Mouse (Mus musculus) forebrain, embryonic 16.5 days (tissue): ENCODE measurements around the gene Gpr62. TPM values are rescaled to one million over a fixed set of nuclear protein-coding genes. Genes with fewer than 3 reads are reported as not detected.

Source experiments
- ATAC-seq: fragments of 200-750 bp; cut with Nextera tagmentation; 2 replicates; pipeline ENCODE4 v1.8.0; 2017; ENCODE audit warnings: mild to moderate bottlenecking, moderate library complexity
- H3K27ac ChIP-seq: fragments of 300-500 bp; sonication (generic); 2 replicates; pipeline ENCODE4 v1.5.1; 2014; ENCODE audit warnings: low read length, control low read depth
- H3K27me3 ChIP-seq: fragments of 300-500 bp; sonication (generic); replicated peaks from 2 replicates; pipeline ENCODE4 v1.6.1; 2014; ENCODE audit warnings: low read length; ENCODE audit not compliant: control insufficient read depth, insufficient read depth
- H3K36me3 ChIP-seq: fragments of 300-500 bp; sonication (generic); 2 replicates; pipeline ENCODE4 v1.6.1; 2014; ENCODE audit not compliant: control insufficient read depth, insufficient read depth
- H3K4me1 ChIP-seq: fragments of 300-500 bp; sonication (generic); replicated peaks from 2 replicates; pipeline ENCODE4 v1.6.1; 2014; ENCODE audit warnings: low read length; ENCODE audit not compliant: control insufficient read depth, insufficient read depth
- H3K4me2 ChIP-seq: fragments of 300-500 bp; sonication (generic); 2 replicates; pipeline ENCODE4 v1.6.1; 2014; ENCODE audit warnings: mild to moderate bottlenecking, low read length, control low read depth
- H3K4me3 ChIP-seq: fragments of 300-500 bp; sonication (generic); replicated peaks from 2 replicates; pipeline ENCODE4 v1.5.1; 2014; ENCODE audit warnings: mild to moderate bottlenecking, low read length, control low read depth
- H3K9ac ChIP-seq: fragments of 300-500 bp; sonication (generic); replicated peaks from 2 replicates; pipeline ENCODE4 v1.6.1; 2014; ENCODE audit warnings: low read depth, low read length, control low read depth
- H3K9me3 ChIP-seq: fragments of 300-500 bp; sonication (generic); 2 replicates; pipeline ENCODE4 v1.6.1; 2016; ENCODE audit warnings: low read length; ENCODE audit not compliant: control insufficient read depth
- WGBS: fragments of 180-500 bp; shearing (Covaris S2); extraction: QIAGEN DNeasy Blood & Tissue Kit; methylation state at CpG from one replicate; pipeline ENCODE4 v1.1.7; 2014; 5-methylcytosine and 5-hydroxymethylcytosine counted together
- polyA plus RNA-seq: library from polyadenylated mRNA; unstranded; fragments of >200 nt; fragmentation: Nextera tagmentation; extraction: Ambion mirVana; gene quantifications from 2 replicates; pipeline ENCODE4 v1.2.1, GENCODE M21; 2015

The Gpr62 gene
- polyA plus RNA-seq, 1 experiment from 2014 or later, result 0.48 TPM

DNA sequence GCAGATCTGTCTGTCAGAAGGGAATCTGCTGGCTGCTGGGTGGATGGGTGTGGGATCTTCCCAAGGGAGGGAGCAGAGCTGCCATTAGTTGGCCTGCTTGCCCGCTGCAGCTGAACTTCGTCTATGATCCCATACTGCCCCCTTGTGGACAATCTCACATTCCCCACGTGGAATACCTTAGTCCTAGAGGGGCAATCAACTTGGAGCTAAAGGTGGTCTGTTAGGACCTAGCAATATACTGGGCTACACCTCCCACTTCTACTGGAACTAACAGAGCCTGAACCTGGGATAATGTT is 43.9 kb downstream of the Gpr62 start:
- peaks cover 28% of the 10 kb centered on the region for H3K4me1 ChIP-seq
- H3K9me3 ChIP-seq, result no peaks in the 10 kb centered on the region
- no peak overlapping the region for H3K9ac ChIP-seq
- H3K27ac ChIP-seq, result no peak overlapping the region
- H3K27me3 ChIP-seq, result no peaks in the 10 kb centered on the region; the same call in 1 of the 2 replicates
- 1% methylated on average over 3 of the region's 3 CpGs for WGBS
- ATAC-seq, result peak; percentile 83
- H3K4me2 ChIP-seq, result 0 out of 2 replicates have a peak overlapping the region, but pooled peaks have one; percentile 6
- no peak overlapping the region for H3K4me3 ChIP-seq
- no peaks in the 10 kb centered on the region for H3K36me3 ChIP-seq

DNA sequence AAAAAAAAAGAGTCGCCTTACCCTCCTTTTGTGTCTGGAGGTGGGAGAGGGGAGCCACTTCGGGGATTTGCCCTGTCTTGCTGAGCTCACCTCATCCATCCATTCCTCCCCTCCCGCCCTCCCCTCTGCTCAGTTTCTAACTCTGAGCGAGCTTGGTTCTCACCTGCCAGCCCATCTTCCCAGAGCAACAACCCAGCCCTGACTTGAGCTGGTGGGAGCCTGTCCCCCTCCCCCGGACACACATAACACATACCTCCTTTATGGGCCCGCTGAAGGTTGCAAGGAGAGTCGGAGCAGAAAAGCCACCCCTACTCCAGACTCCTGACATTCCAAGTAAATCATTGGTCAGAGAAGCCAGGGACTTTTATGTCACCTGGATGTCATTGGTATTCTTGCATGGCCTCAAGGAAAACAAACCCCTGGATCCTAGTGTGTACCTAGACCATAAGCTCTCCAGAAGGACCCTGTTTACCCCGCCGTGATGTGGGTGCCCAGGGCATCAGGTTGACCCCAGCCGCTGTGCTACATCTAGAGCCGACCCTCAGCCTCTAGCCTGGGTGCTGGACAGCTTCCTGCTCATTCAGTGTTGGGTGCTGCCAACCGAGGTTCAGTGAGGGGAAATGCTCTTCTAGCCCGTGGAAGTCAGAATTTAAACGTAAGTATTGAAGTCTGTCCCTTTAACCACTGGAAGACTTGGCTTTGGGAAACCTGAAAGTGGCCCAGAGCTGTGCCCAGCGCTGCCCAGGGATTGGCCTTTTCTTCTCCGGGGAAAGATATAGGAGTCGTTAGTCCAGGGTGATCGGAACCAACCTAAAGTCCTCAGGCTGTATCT is 44.5 kb downstream of the Gpr62 start:
- Histone ChIP-seq H3K4me1 (peaks cover 28% of the 10 kb centered on the region), H3K4me2 (0 out of 2 replicates have a peak overlapping the region, but pooled peaks have one; percentile 6), H3K4me3 (no peak overlapping the region), H3K9me3 (no peaks in the 10 kb centered on the region), H3K27ac (no peak overlapping the region), H3K9ac (no peak overlapping the region), H3K27me3 (no peaks in the 10 kb centered on the region; the same call in 1 of the 2 replicates), H3K36me3 (no peaks in the 10 kb centered on the region)
- peak; percentile 14; the same call in 1 of the 2 replicates for ATAC-seq
- 6% methylated on average over 17 of the region's 18 CpGs for WGBS

DNA sequence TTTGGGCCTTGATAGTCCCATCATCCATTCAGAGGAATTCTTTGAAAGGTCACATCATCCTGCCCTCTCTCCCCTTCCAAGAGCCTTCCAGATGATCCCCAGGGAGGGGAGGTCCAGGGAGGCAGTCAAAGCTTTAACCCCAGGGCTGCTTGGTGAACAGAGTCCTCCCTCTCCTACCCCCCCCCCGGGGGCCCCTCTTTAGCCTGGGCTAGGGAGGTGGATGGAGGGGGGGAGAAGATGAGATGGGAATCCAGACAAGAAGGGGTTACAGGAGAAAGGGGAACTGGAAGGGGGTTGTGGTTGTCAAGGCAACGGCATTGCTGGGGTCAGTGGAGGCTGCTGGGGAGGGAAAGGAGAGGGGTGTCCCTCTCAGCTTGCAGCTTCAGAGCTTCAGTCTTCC is 45.1 kb downstream of the Gpr62 start:
- 4% methylated on average over 2 of the region's 2 CpGs for WGBS
- H3K27ac ChIP-seq, result no peak overlapping the region
- no peak overlapping the region for H3K4me3 ChIP-seq
- H3K4me1 ChIP-seq, result peaks cover 28% of the 10 kb centered on the region
- H3K27me3 ChIP-seq, result no peaks in the 10 kb centered on the region; the same call in 1 of the 2 replicates
- no peak overlapping the region for H3K9ac ChIP-seq
- H3K36me3 ChIP-seq, result no peaks in the 10 kb centered on the region
- ATAC-seq, result no peak
- H3K4me2 ChIP-seq, result no peak overlapping the region
- no peaks in the 10 kb centered on the region for H3K9me3 ChIP-seq

DNA sequence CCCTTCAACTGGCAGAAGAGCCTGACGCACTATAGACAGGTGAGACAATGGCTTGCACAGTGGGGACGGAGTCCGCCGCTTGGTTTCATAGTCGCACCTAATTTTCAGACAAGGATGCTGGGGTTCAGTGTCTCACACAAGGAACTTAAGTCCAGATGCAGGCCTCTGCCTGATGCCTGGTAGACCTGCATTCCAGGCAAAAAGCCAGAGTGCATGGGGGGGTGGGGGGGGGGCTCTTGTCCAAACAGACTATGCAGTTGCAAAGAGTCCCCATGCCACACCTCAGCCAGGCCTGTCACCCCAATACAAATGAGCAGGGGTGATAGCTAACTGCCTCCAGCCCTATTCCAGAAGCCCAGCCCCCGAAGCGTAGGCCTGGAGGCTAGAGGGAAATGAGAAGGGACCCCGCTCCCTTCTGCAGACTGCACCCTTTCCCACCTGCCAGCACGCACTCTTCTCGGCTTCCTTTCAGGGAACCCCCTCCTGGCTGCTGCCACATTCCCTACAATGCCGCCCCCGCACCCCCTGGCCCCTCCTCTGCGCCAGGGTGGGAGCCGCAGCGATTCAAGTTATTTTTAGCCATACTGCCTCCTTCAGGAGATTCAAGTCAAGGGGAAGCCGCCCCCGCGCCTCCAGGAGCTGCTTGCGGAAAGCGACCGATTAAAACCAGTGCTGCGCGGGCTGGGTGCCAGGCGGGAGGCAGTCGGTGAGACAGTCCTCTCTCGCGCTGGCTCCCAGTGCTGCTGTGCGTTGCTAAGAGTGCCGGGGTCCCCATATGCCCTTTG is 47.7 kb downstream of the Gpr62 start:
- H3K9ac ChIP-seq, result peak overlapping the region; percentile 62
- no peaks in the 10 kb centered on the region for H3K9me3 ChIP-seq
- WGBS, result 12% methylated on average over 29 of the region's 29 CpGs
- peak overlapping the region; percentile 72 for H3K4me2 ChIP-seq
- peak overlapping the region; percentile 36 for H3K4me3 ChIP-seq
- ATAC-seq, result peak; percentile 83
- peak overlapping the region; percentile 62 for H3K27ac ChIP-seq
- no peaks in the 10 kb centered on the region; the same call in 1 of the 2 replicates for H3K27me3 ChIP-seq
- H3K36me3 ChIP-seq, result no peaks in the 10 kb centered on the region
- peaks cover 28% of the 10 kb centered on the region for H3K4me1 ChIP-seq

DNA sequence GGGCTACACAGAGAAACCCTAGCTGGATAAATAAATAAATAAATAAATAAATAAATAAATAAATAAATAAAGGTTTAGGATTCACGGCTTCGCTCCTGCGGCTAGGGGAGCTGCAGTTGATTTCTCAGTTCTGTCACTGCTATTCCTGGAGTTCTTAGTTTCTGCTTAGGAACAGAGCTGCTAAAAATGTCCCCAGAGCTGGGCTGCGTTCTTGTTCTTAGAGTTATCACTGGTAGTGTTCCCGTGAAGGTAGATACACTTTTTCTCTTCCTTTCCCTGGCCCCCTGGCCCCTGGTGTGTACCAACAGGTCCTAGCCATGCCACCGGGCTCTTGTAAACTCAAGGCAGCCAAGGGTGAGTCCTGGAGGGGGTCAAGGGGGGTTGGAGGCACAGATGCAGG is 48.9 kb downstream of the Gpr62 start:
- H3K4me2 ChIP-seq, result no peak overlapping the region
- no peak for ATAC-seq
- peaks cover 28% of the 10 kb centered on the region for H3K4me1 ChIP-seq
- no peaks in the 10 kb centered on the region for H3K9me3 ChIP-seq
- H3K36me3 ChIP-seq, result no peaks in the 10 kb centered on the region
- H3K27ac ChIP-seq, result no peak overlapping the region
- H3K9ac ChIP-seq, result no peak overlapping the region
- no peaks in the 10 kb centered on the region; the same call in 1 of the 2 replicates for H3K27me3 ChIP-seq
- WGBS, result 90% methylated on average over 6 of the region's 6 CpGs
- H3K4me3 ChIP-seq, result no peak overlapping the region

Other genes starting within 250 kb of the Gpr62 start
- gene Tlr9, start 243.3 kb downstream of the Gpr62 start, polyA plus RNA-seq, result not detected in 2 replicates
- gene Alas1, start 217.3 kb downstream of the Gpr62 start, polyA plus RNA-seq, result 101 and 109 TPM in 2 replicates
- 10.5 and 11.6 TPM in 2 replicates for gene Poc1a, start 184.9 kb downstream of the Gpr62 start, polyA plus RNA-seq
- 9.0 and 10.3 TPM in 2 replicates for gene Dusp7, start 97.3 kb downstream of the Gpr62 start, polyA plus RNA-seq
- gene Rpl29, start 36.5 kb downstream of the Gpr62 start, polyA plus RNA-seq, result 564 and 591 TPM in 2 replicates
- 31.5 and 31.7 TPM in 2 replicates for gene Acy1, start 27.6 kb downstream of the Gpr62 start, polyA plus RNA-seq
- 6.2 and 7.7 TPM in 2 replicates for gene Abhd14b, start 18.5 kb downstream of the Gpr62 start, polyA plus RNA-seq
- 72.3 and 81.9 TPM in 2 replicates for gene Abhd14a, start 18.3 kb downstream of the Gpr62 start, polyA plus RNA-seq
- 221 and 249 TPM in 2 replicates for gene Pcbp4, start 12.6 kb downstream of the Gpr62 start, polyA plus RNA-seq
- gene Rrp9, start 10.0 kb upstream of the Gpr62 start, polyA plus RNA-seq, result 53.6 and 62.5 TPM in 2 replicates
- 0.55 and 0.70 TPM in 2 replicates for gene Parp3, start 11.0 kb upstream of the Gpr62 start, polyA plus RNA-seq
- not detected in 2 replicates for gene Iqcf1, start 34.0 kb upstream of the Gpr62 start, polyA plus RNA-seq
- gene Iqcf5, start 48.6 kb upstream of the Gpr62 start, polyA plus RNA-seq, result not detected in 2 replicates
- gene Iqcf3, start 95.7 kb upstream of the Gpr62 start, polyA plus RNA-seq, result not detected in 2 replicates
- not detected in 2 replicates for gene Iqcf4, start 105.1 kb upstream of the Gpr62 start, polyA plus RNA-seq
- gene Iqcf6, start 160.6 kb upstream of the Gpr62 start, polyA plus RNA-seq, result not detected in 2 replicates
- gene Grm2, start 190.1 kb upstream of the Gpr62 start, polyA plus RNA-seq, result 10.2 and 14.1 TPM in 2 replicates
- 57.2 and 59.7 TPM in 2 replicates for gene Tex264, start 220.0 kb upstream of the Gpr62 start, polyA plus RNA-seq